8 mouse cellular contexts compared by ENCODE assay signal in the genomic region with DNA sequence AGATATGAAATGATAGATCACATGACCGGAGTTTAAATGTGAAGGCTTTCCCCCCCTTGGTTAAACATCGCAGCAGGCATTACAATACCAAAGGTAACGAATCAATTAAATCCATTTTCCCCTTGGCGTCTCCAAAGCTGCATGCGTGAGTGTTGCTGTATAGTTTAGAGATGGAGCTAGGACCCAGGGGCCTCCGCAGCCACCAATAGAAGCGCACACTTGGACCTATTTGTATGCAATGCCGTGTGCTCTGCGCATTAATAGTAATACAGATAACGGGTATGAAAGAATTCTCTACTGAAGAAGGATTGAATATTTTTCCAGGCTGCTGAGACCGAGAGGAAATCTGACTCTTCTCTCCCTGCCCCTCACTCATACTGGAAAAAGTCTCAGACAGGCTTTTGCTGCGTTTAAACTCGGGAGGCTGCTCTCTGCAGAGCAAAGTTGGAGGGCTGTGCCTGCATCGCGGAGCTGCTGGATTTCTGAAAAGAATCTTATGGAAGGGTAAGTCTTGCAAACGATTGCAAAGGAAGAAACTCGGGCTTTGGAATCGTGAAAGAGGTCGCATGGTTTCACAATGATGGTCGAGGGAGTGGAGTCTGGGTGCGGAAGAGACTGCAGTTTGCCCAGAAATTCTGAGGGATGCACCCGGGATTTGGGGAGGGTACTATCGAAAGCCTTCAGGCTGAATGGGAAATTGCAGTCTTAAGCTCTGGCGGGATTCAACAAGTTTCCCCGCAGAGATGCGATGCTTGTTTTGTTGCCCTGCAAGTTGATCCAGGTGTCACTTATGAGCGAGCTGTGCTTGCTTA.
A peak's percentile ranks its signal among the peaks of the same experiment; 100 is the strongest.
DNase-seq lines count a peak whose midpoint lies in the region; ATAC-seq lines count a peak whose summit lies in the region.

No protein-coding gene starts in this region.

- peak overlapping the region; percentile 43 for H3K4me3 ChIP-seq in kidney, embryonic 14.5 days (ENCODE audit: low read length)
- H3K4me3 ChIP-seq in hindbrain, embryonic 14.5 days (replicated peaks; ENCODE audit: low read length) = peak overlapping the region; percentile 55
- H3K4me3 ChIP-seq in midbrain, embryonic 11.5 days (ENCODE audit: low read depth, low read length) = peak overlapping the region; percentile 46

- H3K4me1 ChIP-seq in kidney, embryonic 14.5 days (ENCODE audit: control insufficient read depth, insufficient read depth, low read length) = no peaks in the 10 kb centered on the region
- H3K4me1 ChIP-seq in hindbrain, embryonic 14.5 days (replicated peaks; ENCODE audit: control insufficient read depth, insufficient read depth, low read length) = peaks cover 18% of the 10 kb centered on the region
- H3K4me1 ChIP-seq in midbrain, embryonic 11.5 days (ENCODE audit: control insufficient read depth, insufficient read depth, low read length) = no peaks in the 10 kb centered on the region

- H3K9ac ChIP-seq in kidney, embryonic 14.5 days (ENCODE audit: low read depth, low read length) = peak overlapping the region; percentile 31; the same call in 1 of the 2 replicates
- H3K9ac ChIP-seq in hindbrain, embryonic 14.5 days = peak overlapping the region; percentile 70
- H3K9ac ChIP-seq in midbrain, embryonic 11.5 days (ENCODE audit: low read length) = peak overlapping the region; percentile 67

- no peaks in the 10 kb centered on the region for H3K9me3 ChIP-seq in kidney, embryonic 14.5 days (ENCODE audit: control insufficient read depth, low read length)
- H3K9me3 ChIP-seq in hindbrain, embryonic 14.5 days (ENCODE audit: control insufficient read depth, low read length) = no peaks in the 10 kb centered on the region
- no peaks in the 10 kb centered on the region for H3K9me3 ChIP-seq in midbrain, embryonic 11.5 days (ENCODE audit: control insufficient read depth, low read length)

- H3K4me2 ChIP-seq in kidney, embryonic 14.5 days (replicated peaks; ENCODE audit: low read depth, low read length) = peak overlapping the region; percentile 89
- peak overlapping the region; percentile 68 for H3K4me2 ChIP-seq in hindbrain, embryonic 14.5 days (replicated peaks)
- H3K4me2 ChIP-seq in midbrain, embryonic 11.5 days = peak overlapping the region; percentile 85

- peak; percentile 69; the same call in 1 of the 2 replicates for ATAC-seq in kidney, embryonic 14.5 days (ENCODE audit: low FRiP score, low TSS enrichment)
- peak; percentile 80 for ATAC-seq in hindbrain, embryonic 14.5 days (ENCODE audit: low FRiP score)
- peak; percentile 89 for ATAC-seq in midbrain, embryonic 11.5 days (ENCODE audit: low FRiP score)

- H3K27ac ChIP-seq in kidney, embryonic 14.5 days (ENCODE audit: low read depth, low read length) = no peak overlapping the region
- H3K27ac ChIP-seq in hindbrain, embryonic 14.5 days = peak overlapping the region; percentile 91
- no peak overlapping the region for H3K27ac ChIP-seq in midbrain, embryonic 11.5 days (ENCODE audit: low read depth, low read length)

- WGBS in kidney, embryonic 14.5 days = 4% methylated on average over 27 of the region's 27 CpGs
- under 1% methylated on average over 27 of the region's 27 CpGs for WGBS in hindbrain, embryonic 14.5 days
- 1% methylated on average over 27 of the region's 27 CpGs for WGBS in midbrain, embryonic 11.5 days

- H3K36me3 ChIP-seq in kidney, embryonic 14.5 days (ENCODE audit: control insufficient read depth, insufficient read depth, low read length) = no peaks in the 10 kb centered on the region
- H3K36me3 ChIP-seq in hindbrain, embryonic 14.5 days (replicated peaks; ENCODE audit: control insufficient read depth, insufficient read depth) = no peaks in the 10 kb centered on the region
- no peaks in the 10 kb centered on the region for H3K36me3 ChIP-seq in midbrain, embryonic 11.5 days (ENCODE audit: control insufficient read depth, insufficient read depth, low read length)

- no peak for DNase-seq in kidney, adult 18-20 months
- peak; percentile 70 for DNase-seq in embryo, embryonic 9.5 days (ENCODE audit: extremely low spot score)
- DNase-seq in hindbrain, embryonic 14.5 days (ENCODE audit: low spot score) = peak; percentile 71
- DNase-seq in midbrain, embryonic 11.5 days (ENCODE audit: low spot score, missing footprints) = peak; percentile 96
- DNase-seq in yolk sac, embryonic 10.5 days (ENCODE audit: low spot score) = peak; percentile 14
- DNase-seq in testis, postnatal 14 days (ENCODE audit: low spot score) = no peak
- DNase-seq in MN1 (ENCODE audit: low spot score) = no peak

- H3K27me3 ChIP-seq in kidney, embryonic 14.5 days (ENCODE audit: control insufficient read depth, insufficient read depth, low read length) = peaks cover 11% of the 10 kb centered on the region
- H3K27me3 ChIP-seq in hindbrain, embryonic 14.5 days (ENCODE audit: control insufficient read depth, insufficient read depth, low read length) = no peaks in the 10 kb centered on the region
- no peaks in the 10 kb centered on the region for H3K27me3 ChIP-seq in midbrain, embryonic 11.5 days (ENCODE audit: control insufficient read depth, insufficient read depth, low read length)

Comparison
In these comparisons a context has a peak if more than half of its experiments do, and no peak if none do; other contexts are left out.
1. DNase-seq: peak in embryo, embryonic 9.5 days (single experiment), hindbrain, embryonic 14.5 days (single experiment), midbrain, embryonic 11.5 days (single experiment) and yolk sac, embryonic 10.5 days (single experiment); none in kidney, adult 18-20 months (single experiment), testis, postnatal 14 days (single experiment) and MN1 (single experiment).
2. Peak in every context shown above with its lines, with median percentiles within 50 percentile points of each other: ATAC-seq, H3K4me2 ChIP-seq, H3K4me3 ChIP-seq and H3K9ac ChIP-seq.